Mouse (Mus musculus): ENCODE results near the gene Ptf1a. TPM values are rescaled to one million over a fixed set of nuclear protein-coding genes. Genes with fewer than 3 reads are reported as not detected.

Gene Ptf1a
- polyA plus RNA-seq, 1 experiment, result not detected

GRCm38 (mm10) chr2:19429031-19429430, 16.4 kb upstream of the Ptf1a start:
- no peak for TF ChIP-seq CTCF (IDR thresholded peaks at IDR 0.05; ENCODE audit: extremely low read depth, insufficient read depth, low read length)
- no peak for TF ChIP-seq POLR2A (IDR thresholded peaks at IDR 0.05; ENCODE audit: extremely low read depth, insufficient read depth, low read length)
- Histone ChIP-seq H3K27ac (ENCODE audit: insufficient read depth, low read length) (no peak overlapping the region), H3K4me1 (ENCODE audit: control insufficient read depth, insufficient read depth, low read length) (no peaks in the 10 kb centered on the region), H3K4me3 (ENCODE audit: insufficient read depth, low read length) (no peak overlapping the region)

GRCm38 (mm10) chr2:19429691-19430690, 15.5 kb upstream of the Ptf1a start:
- no peak overlapping the region for H3K27ac ChIP-seq (ENCODE audit: insufficient read depth, low read length)
- H3K4me3 ChIP-seq (ENCODE audit: insufficient read depth, low read length), result no peak overlapping the region
- TF ChIP-seq POLR2A (IDR thresholded peaks at IDR 0.05; ENCODE audit: extremely low read depth, insufficient read depth, low read length), result no peak
- no peak for TF ChIP-seq CTCF (IDR thresholded peaks at IDR 0.05; ENCODE audit: extremely low read depth, insufficient read depth, low read length)
- no peaks in the 10 kb centered on the region for H3K4me1 ChIP-seq (ENCODE audit: control insufficient read depth, insufficient read depth, low read length)

GRCm38 (mm10) chr2:19430746-19431145, 14.7 kb upstream of the Ptf1a start:
- no peaks in the 10 kb centered on the region for H3K4me1 ChIP-seq (ENCODE audit: control insufficient read depth, insufficient read depth, low read length)
- TF ChIP-seq POLR2A (IDR thresholded peaks at IDR 0.05; ENCODE audit: extremely low read depth, insufficient read depth, low read length) (no peak), CTCF (IDR thresholded peaks at IDR 0.05; ENCODE audit: extremely low read depth, insufficient read depth, low read length) (no peak)
- H3K4me3 ChIP-seq (ENCODE audit: insufficient read depth, low read length), result no peak overlapping the region
- no peak overlapping the region for H3K27ac ChIP-seq (ENCODE audit: insufficient read depth, low read length)

- TF ChIP-seq CTCF (IDR thresholded peaks at IDR 0.05; ENCODE audit: extremely low read depth, insufficient read depth, low read length), result no peak
- TF ChIP-seq POLR2A (IDR thresholded peaks at IDR 0.05; ENCODE audit: extremely low read depth, insufficient read depth, low read length), result no peak
- no peak overlapping the region for H3K4me3 ChIP-seq (ENCODE audit: insufficient read depth, low read length)
- no peak overlapping the region for H3K27ac ChIP-seq (ENCODE audit: insufficient read depth, low read length)
- H3K4me1 ChIP-seq (ENCODE audit: control insufficient read depth, insufficient read depth, low read length), result no peaks in the 10 kb centered on the region
Observed at GRCm38 (mm10) chr2:19431186-19431585, 14.3 kb upstream of the Ptf1a start.

- Histone ChIP-seq H3K4me1 (ENCODE audit: control insufficient read depth, insufficient read depth, low read length) (no peaks in the 10 kb centered on the region), H3K4me3 (ENCODE audit: insufficient read depth, low read length) (no peak overlapping the region), H3K27ac (ENCODE audit: insufficient read depth, low read length) (no peak overlapping the region)
- TF ChIP-seq CTCF (IDR thresholded peaks at IDR 0.05; ENCODE audit: extremely low read depth, insufficient read depth, low read length) (no peak), POLR2A (IDR thresholded peaks at IDR 0.05; ENCODE audit: extremely low read depth, insufficient read depth, low read length) (no peak)
Observed at GRCm38 (mm10) chr2:19431614-19432323, 13.7 kb upstream of the Ptf1a start.

GRCm38 (mm10) chr2:19444346-19444745, 1.1 kb upstream of the Ptf1a start:
- H3K4me1 ChIP-seq (ENCODE audit: control insufficient read depth, insufficient read depth, low read length), result no peaks in the 10 kb centered on the region
- TF ChIP-seq POLR2A (IDR thresholded peaks at IDR 0.05; ENCODE audit: extremely low read depth, insufficient read depth, low read length), result no peak
- no peak for TF ChIP-seq CTCF (IDR thresholded peaks at IDR 0.05; ENCODE audit: extremely low read depth, insufficient read depth, low read length)

GRCm38 (mm10) chr2:19445871-19446501, 523 bp downstream of the Ptf1a start:
- TF ChIP-seq CTCF (IDR thresholded peaks at IDR 0.05; ENCODE audit: extremely low read depth, insufficient read depth, low read length) (no peak), POLR2A (IDR thresholded peaks at IDR 0.05; ENCODE audit: extremely low read depth, insufficient read depth, low read length) (no peak)

More at GRCm38 (mm10) chr2:19444346-19444745, 1.1 kb upstream of the Ptf1a start:
- Histone ChIP-seq H3K27ac (ENCODE audit: insufficient read depth, low read length) (no peak overlapping the region), H3K4me3 (ENCODE audit: insufficient read depth, low read length) (no peak overlapping the region)

GRCm38 (mm10) chr2:19446746-19447145, 1.3 kb downstream of the Ptf1a start:
- TF ChIP-seq CTCF (IDR thresholded peaks at IDR 0.05; ENCODE audit: extremely low read depth, insufficient read depth, low read length) (no peak), POLR2A (IDR thresholded peaks at IDR 0.05; ENCODE audit: extremely low read depth, insufficient read depth, low read length) (no peak)

More at GRCm38 (mm10) chr2:19445871-19446501, 523 bp downstream of the Ptf1a start:
- Histone ChIP-seq H3K27ac (ENCODE audit: insufficient read depth, low read length) (no peak overlapping the region), H3K4me1 (ENCODE audit: control insufficient read depth, insufficient read depth, low read length) (no peaks in the 10 kb centered on the region), H3K4me3 (ENCODE audit: insufficient read depth, low read length) (no peak overlapping the region)

GRCm38 (mm10) chr2:19448042-19448700, 2.7 kb downstream of the Ptf1a start:
- TF ChIP-seq POLR2A (IDR thresholded peaks at IDR 0.05; ENCODE audit: extremely low read depth, insufficient read depth, low read length), result no peak
- peak; percentile 25; the same call in 1 of the 2 replicates for TF ChIP-seq CTCF (IDR thresholded peaks at IDR 0.05; ENCODE audit: extremely low read depth, insufficient read depth, low read length)
- no peaks in the 10 kb centered on the region for H3K4me1 ChIP-seq (ENCODE audit: control insufficient read depth, insufficient read depth, low read length)
- H3K4me3 ChIP-seq (ENCODE audit: insufficient read depth, low read length), result no peak overlapping the region
- no peak overlapping the region for H3K27ac ChIP-seq (ENCODE audit: insufficient read depth, low read length)

More at GRCm38 (mm10) chr2:19446746-19447145, 1.3 kb downstream of the Ptf1a start:
- Histone ChIP-seq H3K4me1 (ENCODE audit: control insufficient read depth, insufficient read depth, low read length) (no peaks in the 10 kb centered on the region), H3K27ac (ENCODE audit: insufficient read depth, low read length) (no peak overlapping the region), H3K4me3 (ENCODE audit: insufficient read depth, low read length) (no peak overlapping the region)

Measured in cortical plate, adult 2 months (tissue).